Mouse (Mus musculus): Measurements from ENCODE around the gene Zc3h6. TPM values are rescaled to one million over a fixed set of nuclear protein-coding genes. Genes with fewer than 3 reads are reported as not detected.

The Zc3h6 gene
- polyA plus RNA-seq, 1 experiment from 2014 or later: 1.8 TPM

DNA sequence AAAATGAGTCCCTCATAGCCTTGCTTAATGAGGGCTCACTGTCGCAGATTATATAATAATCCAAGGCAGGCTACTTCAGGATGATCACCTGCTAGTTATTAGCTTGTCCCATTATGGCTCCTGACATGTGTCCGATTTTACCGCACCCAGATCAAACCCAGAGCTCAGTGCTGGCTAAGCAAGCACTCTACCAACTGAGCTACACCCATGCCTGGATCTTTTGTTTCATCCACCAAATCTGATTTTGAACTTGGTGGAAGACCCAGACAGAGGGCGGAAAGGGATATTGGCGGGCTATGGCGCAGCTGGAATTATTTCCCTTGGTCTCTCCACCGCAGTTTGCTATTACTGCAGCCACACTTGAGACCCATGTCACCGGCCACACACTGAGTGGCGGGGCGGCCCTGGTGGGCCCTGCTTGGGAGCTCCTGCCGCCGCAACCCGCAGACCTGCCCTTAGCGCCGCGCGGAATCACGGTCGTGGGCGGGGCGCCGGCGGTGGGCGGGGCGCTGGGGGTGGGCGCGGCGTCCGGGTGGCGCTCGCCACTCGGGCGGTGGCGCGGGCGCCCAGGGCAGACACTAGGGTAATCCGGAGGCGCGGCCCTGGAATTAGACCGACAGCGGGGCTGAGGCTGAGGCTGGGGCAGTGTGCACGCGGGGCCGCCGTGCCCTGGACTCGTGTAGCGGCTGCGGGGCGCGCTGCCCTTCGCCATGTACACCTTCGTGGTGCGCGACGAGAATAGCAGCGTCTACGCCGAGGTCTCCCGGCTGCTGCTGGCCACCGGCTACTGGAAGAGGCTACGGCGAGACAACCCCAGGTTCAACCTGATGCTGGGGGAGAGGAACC lies 98.5 kb downstream of the Zc3h6 start, which contains the start of gene Ttl:
Ttl (plus strand) TSS at position 506 of the 846 bp plus-strand sequence.
- H3K4me2 ChIP-seq: peak within 1 kb of the TSS; percentile 82
- H3K9me3 ChIP-seq: no peaks in the 10 kb centered on the region
- no peaks in the 10 kb centered on the region for H3K36me3 ChIP-seq
- H3K27me3 ChIP-seq: no peaks in the 10 kb centered on the region
- H3K9ac ChIP-seq: peak within 1 kb of the TSS; percentile 79
- 2% methylated on average over 57 of the region's 62 CpGs for WGBS
- peaks cover 19% of the 10 kb centered on the region; the same call in 1 of the 2 replicates for H3K4me1 ChIP-seq
- peak within 1 kb of the TSS; percentile 93 for H3K4me3 ChIP-seq
- peak within 1 kb of the TSS; percentile 64 for H3K27ac ChIP-seq
- ATAC-seq (ENCODE audit: borderline replicate concordance, extremely low read depth, low FRiP score, low TSS enrichment): peak; percentile 97

DNA sequence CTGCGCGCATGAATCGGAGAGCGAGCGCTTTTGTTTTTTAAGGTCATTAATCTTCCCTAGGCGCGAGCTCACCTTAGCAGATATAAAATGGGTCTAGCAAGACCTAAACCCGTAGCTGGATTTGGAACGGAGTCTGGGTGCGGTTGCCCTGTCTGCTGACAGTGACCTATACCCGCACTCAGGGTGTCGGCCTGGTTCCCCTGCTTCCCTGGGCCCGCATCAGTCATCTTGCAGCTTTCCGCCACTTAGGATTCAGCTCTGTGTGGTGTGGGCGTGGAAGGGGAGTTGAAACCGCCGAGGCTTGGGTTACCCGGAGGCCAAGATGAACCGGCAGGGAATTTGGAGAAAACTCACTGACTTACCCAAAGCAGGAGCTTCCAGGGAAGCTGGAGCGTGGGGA lies 99.1 kb downstream of the Zc3h6 start:
- Histone ChIP-seq H3K9ac (peak overlapping the region; percentile 79), H3K36me3 (no peaks in the 10 kb centered on the region), H3K4me1 (peaks cover 19% of the 10 kb centered on the region; the same call in 1 of the 2 replicates), H3K4me2 (peak overlapping the region; percentile 82), H3K27ac (peak overlapping the region; percentile 64), H3K27me3 (no peaks in the 10 kb centered on the region), H3K4me3 (peak overlapping the region; percentile 93), H3K9me3 (no peaks in the 10 kb centered on the region)
- ATAC-seq (ENCODE audit: borderline replicate concordance, extremely low read depth, low FRiP score, low TSS enrichment): peak; percentile 84
- WGBS: 1% methylated on average over 20 of the region's 20 CpGs

Small RNA genes within 50 kb of the gene (microRNA-seq; reads per million reads assigned to microRNA genes)
- gene Gm22859: not detected

Other genes with a start within 250 kb of the Zc3h6 start
- gene Tmem87b, start 149.3 kb upstream of the Zc3h6 start, polyA plus RNA-seq (2015; fragmentation: Nextera tagmentation; extraction: Ambion mirVana): 29.5 and 31.4 TPM in 2 replicates
- 8.7 and 9.1 TPM in 2 replicates for gene Fbln7, start 104.4 kb upstream of the Zc3h6 start, polyA plus RNA-seq (2015; fragmentation: Nextera tagmentation; extraction: Ambion mirVana)
- 6.7 and 7.2 TPM in 2 replicates for gene Zc3h8, start 23.3 kb upstream of the Zc3h6 start, polyA plus RNA-seq (2015; fragmentation: Nextera tagmentation; extraction: Ambion mirVana)
- 15.9 and 16.1 TPM in 2 replicates for gene Gm10762, start 323 bp downstream of the Zc3h6 start, polyA plus RNA-seq (2015; fragmentation: Nextera tagmentation; extraction: Ambion mirVana)
- 0.09 and 0.20 TPM in 2 replicates for gene Vinac1, start 80.8 kb downstream of the Zc3h6 start, polyA plus RNA-seq (2015; fragmentation: Nextera tagmentation; extraction: Ambion mirVana)
- 12.4 and 13.7 TPM in 2 replicates for gene Ttl, start 98.5 kb downstream of the Zc3h6 start, polyA plus RNA-seq (2015; fragmentation: Nextera tagmentation; extraction: Ambion mirVana)
- 27.4 and 27.9 TPM in 2 replicates for gene Polr1b, start 133.6 kb downstream of the Zc3h6 start, polyA plus RNA-seq (2015; fragmentation: Nextera tagmentation; extraction: Ambion mirVana)
- 27.1 and 27.8 TPM in 2 replicates for gene Chchd5, start 162.3 kb downstream of the Zc3h6 start, polyA plus RNA-seq (2015; fragmentation: Nextera tagmentation; extraction: Ambion mirVana)
- gene Slc20a1, start 231.4 kb downstream of the Zc3h6 start, polyA plus RNA-seq (2015; fragmentation: Nextera tagmentation; extraction: Ambion mirVana): 24.5 and 27.2 TPM in 2 replicates

All from lung, embryonic 15.5 days (tissue).